ENCODE assay signal across 8 mouse cellular contexts in the genomic region with DNA sequence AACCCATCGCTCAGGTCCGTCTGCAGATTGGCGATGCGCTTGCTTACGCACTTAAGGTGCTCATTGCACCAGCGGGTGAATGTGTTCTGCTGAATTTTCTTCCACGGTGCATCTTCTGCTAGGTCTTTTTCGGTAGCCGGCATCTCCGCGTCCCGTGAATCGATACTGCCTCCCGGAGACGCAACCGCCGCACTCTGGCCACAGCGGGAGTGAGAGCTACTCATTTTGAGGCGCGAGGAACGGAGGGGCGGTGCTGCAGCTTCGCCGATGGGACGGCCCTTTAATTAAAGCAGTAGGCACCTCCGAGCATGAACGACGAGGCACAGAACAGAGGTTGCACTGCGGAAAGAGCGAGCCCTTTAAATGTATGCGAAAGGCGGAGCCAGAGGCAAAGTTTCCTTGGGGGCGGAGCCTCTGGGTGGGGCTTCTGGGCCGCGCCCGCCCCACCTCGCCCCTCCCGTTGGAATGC. TPM values are rescaled to one million over a fixed set of nuclear protein-coding genes. Genes with fewer than 3 reads are reported as not detected.
A peak's percentile ranks its signal among the peaks of the same experiment; 100 is the strongest.
DNase-seq lines count a peak whose midpoint lies in the region; ATAC-seq and TF ChIP-seq lines count a peak whose summit lies in the region.

No protein-coding gene starts in this region.

- H3K27ac ChIP-seq in bone marrow, adult 2 months (ENCODE audit: control insufficient read depth, insufficient read depth, low read depth, low read length, poor library complexity) = peak overlapping the region; percentile 85
- peak overlapping the region; percentile 96 for H3K27ac ChIP-seq in embryonic facial prominence, embryonic 14.5 days (replicated peaks; ENCODE audit: low read depth, low read length)
- peak overlapping the region; percentile 86 for H3K27ac ChIP-seq in kidney, embryonic 14.5 days (ENCODE audit: low read depth, low read length)
- peak overlapping the region; percentile 50 for H3K27ac ChIP-seq in liver, adult 2 months (replicated peaks; ENCODE audit: insufficient read depth, low read depth, low read length)

- WGBS in bone marrow, adult 2 months = 7% methylated on average over 38 of the region's 38 CpGs
- WGBS in embryonic facial prominence, embryonic 14.5 days = 20% methylated on average over 29 of the region's 38 CpGs
- 22% methylated on average over 38 of the region's 38 CpGs for WGBS in kidney, embryonic 14.5 days
- WGBS in liver, adult 2 months = under 1% methylated on average over 35 of the region's 38 CpGs

- TF ChIP-seq CTCF in bone marrow, adult 2 months (IDR thresholded peaks at IDR 0.05; ENCODE audit: control insufficient read depth, insufficient read depth, low read length) = no peak
- TF ChIP-seq CTCF in liver, adult 2 months (IDR thresholded peaks at IDR 0.05; ENCODE audit: low read depth, low read length) = no peak

- H3K27me3 ChIP-seq in embryonic facial prominence, embryonic 14.5 days (replicated peaks; ENCODE audit: control insufficient read depth, insufficient read depth, low read length) = no peaks in the 10 kb centered on the region
- H3K27me3 ChIP-seq in kidney, embryonic 14.5 days (ENCODE audit: control insufficient read depth, insufficient read depth, low read length) = no peaks in the 10 kb centered on the region
- H3K27me3 ChIP-seq in liver, adult 2 months (ENCODE audit: control insufficient read depth, insufficient read depth, low read length) = no peaks in the 10 kb centered on the region

- peak; percentile 99 for TF ChIP-seq POLR2A in bone marrow, adult 2 months (IDR thresholded peaks at IDR 0.05; ENCODE audit: borderline replicate concordance, control insufficient read depth, low read depth, low read length)
- peak; percentile 81 for TF ChIP-seq POLR2A in liver, adult 2 months (IDR thresholded peaks at IDR 0.05; ENCODE audit: extremely low read depth, insufficient read depth, low read length)

- H3K9ac ChIP-seq in embryonic facial prominence, embryonic 14.5 days (ENCODE audit: low read depth, low read length) = peak overlapping the region; percentile 81
- peak overlapping the region; percentile 74 for H3K9ac ChIP-seq in kidney, embryonic 14.5 days (ENCODE audit: low read depth, low read length)
- peak overlapping the region; percentile 69 for H3K9ac ChIP-seq in liver, adult 2 months (ENCODE audit: low read depth, low read length)

- H3K9me3 ChIP-seq in embryonic facial prominence, embryonic 14.5 days (ENCODE audit: control insufficient read depth, low read length) = no peaks in the 10 kb centered on the region
- no peaks in the 10 kb centered on the region for H3K9me3 ChIP-seq in kidney, embryonic 14.5 days (ENCODE audit: control insufficient read depth, low read length)

- H3K4me1 ChIP-seq in bone marrow, adult 2 months (ENCODE audit: control insufficient read depth, insufficient read depth, low read length) = peaks cover 1% of the 10 kb centered on the region; the same call in 1 of the 2 replicates
- peaks cover 3% of the 10 kb centered on the region; the same call in 1 of the 2 replicates for H3K4me1 ChIP-seq in embryonic facial prominence, embryonic 14.5 days (ENCODE audit: control insufficient read depth, insufficient read depth, low read length)
- H3K4me1 ChIP-seq in kidney, embryonic 14.5 days (ENCODE audit: control insufficient read depth, insufficient read depth, low read length) = no peaks in the 10 kb centered on the region
- peaks cover 3% of the 10 kb centered on the region; the same call in 1 of the 2 replicates for H3K4me1 ChIP-seq in liver, adult 2 months (ENCODE audit: control insufficient read depth, insufficient read depth, low read length)

- no peaks in the 10 kb centered on the region for H3K79me2 ChIP-seq in liver, adult 2 months (ENCODE audit: control insufficient read depth, insufficient read depth, low read length)

- H3K4me2 ChIP-seq in embryonic facial prominence, embryonic 14.5 days (ENCODE audit: low read depth, low read length) = peak overlapping the region; percentile 59
- H3K4me2 ChIP-seq in kidney, embryonic 14.5 days (replicated peaks; ENCODE audit: low read depth, low read length) = peak overlapping the region; percentile 52

- ATAC-seq in embryonic facial prominence, embryonic 14.5 days (ENCODE audit: low read depth) = peak; percentile 90
- peak; percentile 89 for ATAC-seq in kidney, embryonic 14.5 days (ENCODE audit: low FRiP score, low TSS enrichment)
- ATAC-seq in monocyte, adult 5-6 weeks (replicated peaks; ENCODE audit: insufficient number of reproducible peaks, low FRiP score, low TSS enrichment, poor library complexity, severe bottlenecking) = peak; percentile 41

- DNase-seq in A20 (ENCODE audit: low read depth, low spot score) = peak; percentile 90
- DNase-seq in embryonic facial prominence, embryonic 14.5 days (ENCODE audit: low spot score) = peak; percentile 98
- DNase-seq in heart, adult 9 months (ENCODE audit: low spot score in 2 of 2) = peak; percentile 90 to 92
- peak; percentile 79 for DNase-seq in liver, adult 2 months (ENCODE audit: extremely low read depth, low read depth, low spot score)
- DNase-seq in spleen, postnatal 36 days (ENCODE audit: low spot score in 2 of 2) = peak; percentile 87 to 89

- H3K4me3 ChIP-seq in bone marrow, adult 2 months (replicated peaks; ENCODE audit: control insufficient read depth, low read depth, low read length) = peak overlapping the region; percentile 96
- H3K4me3 ChIP-seq in embryonic facial prominence, embryonic 14.5 days (ENCODE audit: low read depth, low read length) = peak overlapping the region; percentile 46
- H3K4me3 ChIP-seq in kidney, embryonic 14.5 days (ENCODE audit: low read length) = peak overlapping the region; percentile 60
- peak overlapping the region; percentile 72 for H3K4me3 ChIP-seq in liver, adult 2 months (ENCODE audit: insufficient read depth, low read depth, low read length)

- peaks cover 19% of the 10 kb centered on the region for H3K36me3 ChIP-seq in embryonic facial prominence, embryonic 14.5 days (ENCODE audit: control insufficient read depth, insufficient read depth, low read length)
- H3K36me3 ChIP-seq in kidney, embryonic 14.5 days (ENCODE audit: control insufficient read depth, insufficient read depth, low read length) = peaks cover 21% of the 10 kb centered on the region
- H3K36me3 ChIP-seq in liver, adult 2 months (ENCODE audit: control insufficient read depth, insufficient read depth, low read length) = no peaks in the 10 kb centered on the region

RNA-seq across cellular contexts. Expression of a gene that starts 3.4 kb away (rescaled TPM):
- polyA plus RNA-seq in bone marrow, adult 2 months (2011; ENCODE audit: insufficient read depth, insufficient read length, low replicate concordance, missing spikeins) = 140 and 356 TPM in 2 replicates
- polyA plus RNA-seq in embryonic facial prominence, embryonic 14.5 days (2014; fragmentation: Nextera tagmentation; extraction: Ambion mirVana) = 284 and 324 TPM in 2 replicates
- polyA plus RNA-seq in kidney, embryonic 14.5 days (2014; fragmentation: Nextera tagmentation; extraction: Ambion mirVana) = 199 and 315 TPM in 2 replicates
- total RNA-seq in liver, adult 2 months (2014; rRNA removed) = 34.8 and 47.3 TPM in 2 replicates
- polyA plus RNA-seq in liver, adult 2 months (2012; rRNA removed) = 14.9 and 24.4 TPM in 2 replicates
- 2,023 to 2,748 TPM (median 2,149 TPM) in 3 replicates for total RNA-seq in monocyte, adult 5-6 weeks (2017)

RNA-seq across cellular contexts. Expression of a gene that starts 8.2 kb away (rescaled TPM):
- polyA plus RNA-seq in bone marrow, adult 2 months (2011; ENCODE audit: insufficient read depth, insufficient read length, low replicate concordance, missing spikeins) = 34.6 and 51.7 TPM in 2 replicates
- polyA plus RNA-seq in embryonic facial prominence, embryonic 14.5 days (2014; fragmentation: Nextera tagmentation; extraction: Ambion mirVana) = 26.1 and 26.9 TPM in 2 replicates
- 28.1 and 81.5 TPM in 2 replicates for polyA plus RNA-seq in kidney, embryonic 14.5 days (2014; fragmentation: Nextera tagmentation; extraction: Ambion mirVana)
- 10.2 and 10.3 TPM in 2 replicates for total RNA-seq in liver, adult 2 months (2014; rRNA removed)
- 32.4 and 38.8 TPM in 2 replicates for polyA plus RNA-seq in liver, adult 2 months (2012; rRNA removed)
- total RNA-seq in monocyte, adult 5-6 weeks (2017) = 85.3 to 98.0 TPM (median 91.4 TPM) in 3 replicates

RNA-seq across cellular contexts. Expression of a gene that starts 24.4 kb away (rescaled TPM):
- polyA plus RNA-seq in bone marrow, adult 2 months (2011; ENCODE audit: insufficient read depth, insufficient read length, low replicate concordance, missing spikeins) = 68.3 and 79.6 TPM in 2 replicates
- 898 and 935 TPM in 2 replicates for polyA plus RNA-seq in embryonic facial prominence, embryonic 14.5 days (2014; fragmentation: Nextera tagmentation; extraction: Ambion mirVana)
- polyA plus RNA-seq in kidney, embryonic 14.5 days (2014; fragmentation: Nextera tagmentation; extraction: Ambion mirVana) = 941 and 1,115 TPM in 2 replicates
- 1,181 and 1,274 TPM in 2 replicates for total RNA-seq in liver, adult 2 months (2014; rRNA removed)
- polyA plus RNA-seq in liver, adult 2 months (2012; rRNA removed) = 968 and 1,030 TPM in 2 replicates
- 1,229 to 1,534 TPM (median 1,358 TPM) in 3 replicates for total RNA-seq in monocyte, adult 5-6 weeks (2017)

RNA-seq across cellular contexts. Expression of a gene that starts 35.5 kb away (rescaled TPM):
- 32.4 and 58.0 TPM in 2 replicates for polyA plus RNA-seq in bone marrow, adult 2 months (2011; ENCODE audit: insufficient read depth, insufficient read length, low replicate concordance, missing spikeins)
- 61.5 and 63.1 TPM in 2 replicates for polyA plus RNA-seq in embryonic facial prominence, embryonic 14.5 days (2014; fragmentation: Nextera tagmentation; extraction: Ambion mirVana)
- polyA plus RNA-seq in kidney, embryonic 14.5 days (2014; fragmentation: Nextera tagmentation; extraction: Ambion mirVana) = 58.5 and 64.3 TPM in 2 replicates
- total RNA-seq in liver, adult 2 months (2014; rRNA removed) = 29.7 and 37.2 TPM in 2 replicates
- 48.8 and 53.9 TPM in 2 replicates for polyA plus RNA-seq in liver, adult 2 months (2012; rRNA removed)
- total RNA-seq in monocyte, adult 5-6 weeks (2017) = 59.4 to 103 TPM (median 69.3 TPM) in 3 replicates

RNA-seq across cellular contexts. Expression of a gene that starts 35.9 kb away (rescaled TPM):
- 16.4 and 21.5 TPM in 2 replicates for polyA plus RNA-seq in bone marrow, adult 2 months (2011; ENCODE audit: insufficient read depth, insufficient read length, low replicate concordance, missing spikeins)
- polyA plus RNA-seq in embryonic facial prominence, embryonic 14.5 days (2014; fragmentation: Nextera tagmentation; extraction: Ambion mirVana) = 16.5 and 19.3 TPM in 2 replicates
- 10.6 and 10.8 TPM in 2 replicates for polyA plus RNA-seq in kidney, embryonic 14.5 days (2014; fragmentation: Nextera tagmentation; extraction: Ambion mirVana)
- total RNA-seq in liver, adult 2 months (2014; rRNA removed) = 3.5 and 6.1 TPM in 2 replicates
- polyA plus RNA-seq in liver, adult 2 months (2012; rRNA removed) = 4.9 and 5.5 TPM in 2 replicates
- total RNA-seq in monocyte, adult 5-6 weeks (2017) = 46.0 to 56.4 TPM (median 56.0 TPM) in 3 replicates

Comparison
In these comparisons a context has a peak if more than half of its experiments do, and no peak if none do; other contexts are left out.
1. Peak in every context shown above with its lines: DNase-seq, ATAC-seq, H3K4me3 ChIP-seq and H3K27ac ChIP-seq.
2. H3K4me3 ChIP-seq: peak in every context shown above with its lines; median percentile 96 in bone marrow, adult 2 months; 72 in liver, adult 2 months; 60 in kidney, embryonic 14.5 days; 46 in embryonic facial prominence, embryonic 14.5 days.
3. RNA of a gene that starts 24.4 kb away (polyA plus RNA-seq): 968 to 1,030 TPM in liver, adult 2 months, 941 to 1,115 TPM in kidney, embryonic 14.5 days and 898 to 935 TPM in embryonic facial prominence, embryonic 14.5 days; 68.3 to 79.6 TPM in bone marrow, adult 2 months; every median in the first group is over 10 times any median in the second.